Mouse (Mus musculus) thymus, postnatal 4 days (tissue): ENCODE data around the gene Cdc42ep5.

Source experiments
- DNase-seq: peaks from one replicate; pipeline ENCODE4 v3.0.0; 2021

Gene Cdc42ep5

GRCm38 (mm10) chr7:4145552-4146190 is 19.0 kb downstream of the Cdc42ep5 start:
- DNase-seq = peak; percentile 71

- DNase-seq = no peak
These were observed 19.7 kb downstream of the Cdc42ep5 start for GRCm38 (mm10) chr7:4144766-4145551.

- DNase-seq = no peak
These were observed 20.6 kb downstream of the Cdc42ep5 start for GRCm38 (mm10) chr7:4144046-4144445.

- no peak for DNase-seq
These were observed 21.2 kb downstream of the Cdc42ep5 start for GRCm38 (mm10) chr7:4143506-4143905.

- no peak for DNase-seq
These were observed 21.7 kb downstream of the Cdc42ep5 start for GRCm38 (mm10) chr7:4142796-4143445.

GRCm38 (mm10) chr7:4141648-4142325 is 22.9 kb downstream of the Cdc42ep5 start:
- DNase-seq = no peak

GRCm38 (mm10) chr7:4139391-4139790 is 25.3 kb downstream of the Cdc42ep5 start:
- DNase-seq = no peak

GRCm38 (mm10) chr7:4138671-4139070 is 26.0 kb downstream of the Cdc42ep5 start:
- no peak for DNase-seq

GRCm38 (mm10) chr7:4138181-4138580 is 26.5 kb downstream of the Cdc42ep5 start:
- DNase-seq = no peak

GRCm38 (mm10) chr7:4137746-4138145 is 26.9 kb downstream of the Cdc42ep5 start:
- no peak for DNase-seq

GRCm38 (mm10) chr7:4136771-4137531 is 27.7 kb downstream of the Cdc42ep5 start, which contains the start of gene Leng8:
Leng8 (plus strand) TSS chr7:4137039.
- DNase-seq = peak; percentile 97

- no peak for DNase-seq
These were observed 28.3 kb downstream of the Cdc42ep5 start for GRCm38 (mm10) chr7:4136404-4136770.

GRCm38 (mm10) chr7:4134911-4135310 is 29.7 kb downstream of the Cdc42ep5 start:
- no peak for DNase-seq

GRCm38 (mm10) chr7:4132998-4133397 is 31.7 kb downstream of the Cdc42ep5 start:
- DNase-seq = no peak

- no peak for DNase-seq
These were observed 32.1 kb downstream of the Cdc42ep5 start for GRCm38 (mm10) chr7:4132581-4132980.

- DNase-seq = no peak
These were observed 32.7 kb downstream of the Cdc42ep5 start for GRCm38 (mm10) chr7:4131964-4132363.

GRCm38 (mm10) chr7:4130686-4131452 is 33.8 kb downstream of the Cdc42ep5 start:
- DNase-seq = peak; percentile 93

- DNase-seq = no peak
These were observed 35.8 kb downstream of the Cdc42ep5 start for GRCm38 (mm10) chr7:4128860-4129259.

GRCm38 (mm10) chr7:4127894-4128293 is 36.8 kb downstream of the Cdc42ep5 start:
- DNase-seq = no peak

GRCm38 (mm10) chr7:4126992-4127785 is 37.5 kb downstream of the Cdc42ep5 start:
- DNase-seq = no peak

- DNase-seq = no peak
These were observed 39.4 kb downstream of the Cdc42ep5 start for GRCm38 (mm10) chr7:4125306-4125705.
